In genomic region chr11:104230066-104230778, GRCm38 (mm10) we compare ENCODE assay signal across 9 mouse cellular contexts. TPM values are rescaled to one million over a fixed set of nuclear protein-coding genes. Genes with fewer than 3 reads are reported as not detected.
DNase-seq lines count a peak whose midpoint lies in the region; ATAC-seq and TF ChIP-seq lines count a peak whose summit lies in the region.
"Had no signal": no experiment of that assay in that cellular context is flagged by ENCODE, and none has a peak within 500 bp of the region (broad histone marks: within the 10 kb centered on the region; RNA-seq: fewer than 3 reads in every experiment).

No protein-coding gene starts in this region.

- no peaks in the 10 kb centered on the region for H3K36me3 ChIP-seq in hindbrain, embryonic 16.5 days (ENCODE audit: control insufficient read depth, insufficient read depth, low read length)
- no peaks in the 10 kb centered on the region for H3K36me3 ChIP-seq in liver, embryonic 13.5 days
- H3K36me3 ChIP-seq: G1E had no signal

- 13% methylated on average over 9 of the region's 9 CpGs for WGBS in hindbrain, embryonic 16.5 days
- WGBS in liver, embryonic 13.5 days (ENCODE audit: insufficient replicate concordance) = 12% methylated on average over 9 of the region's 9 CpGs

- no peaks in the 10 kb centered on the region for H3K27me3 ChIP-seq in hindbrain, embryonic 16.5 days (replicated peaks; ENCODE audit: control insufficient read depth, insufficient read depth, low read length)
- peaks cover 64% of the 10 kb centered on the region for H3K27me3 ChIP-seq in liver, embryonic 13.5 days

- peak overlapping the region; percentile 97; the same call in 1 of the 2 replicates for H3K4me3 ChIP-seq in cortical plate, adult 2 months (ENCODE audit: insufficient read depth, low read length)
- peak overlapping the region; percentile 62 for H3K4me3 ChIP-seq in hindbrain, embryonic 16.5 days (ENCODE audit: low read length)
- H3K4me3 ChIP-seq in liver, embryonic 13.5 days (replicated peaks) = peak overlapping the region; percentile 62

- TF ChIP-seq POLR2A in cortical plate, adult 2 months (IDR thresholded peaks at IDR 0.05; ENCODE audit: extremely low read depth, insufficient read depth, low read length) = no peak

- DNase-seq in embryo, embryonic 10 days (ENCODE audit: low spot score) = peak; percentile 46
- no peak for DNase-seq in embryo, embryonic 9.5 days (ENCODE audit: extremely low spot score)
- DNase-seq in liver, embryonic 13.5 days = no peak
- no peak for DNase-seq in thymus, adult 18-20 months

- no peak for TF ChIP-seq CTCF in cortical plate, adult 2 months (IDR thresholded peaks at IDR 0.05; ENCODE audit: extremely low read depth, insufficient read depth, low read length)

- no peak for ATAC-seq in hindbrain, embryonic 16.5 days
- ATAC-seq in liver, embryonic 13.5 days (ENCODE audit: low read depth) = no peak
- no peak for ATAC-seq in erythroblast, adult 5-6 weeks (replicated peaks; ENCODE audit: low FRiP score, poor library complexity, severe bottlenecking)
- no peak for ATAC-seq in megakaryocyte-erythroid progenitor cell, adult 5-6 weeks (replicated peaks; ENCODE audit: low FRiP score, low TSS enrichment, poor library complexity, severe bottlenecking)

- H3K27ac ChIP-seq in cortical plate, adult 2 months (ENCODE audit: insufficient read depth, low read length) = no peak overlapping the region
- H3K27ac ChIP-seq in hindbrain, embryonic 16.5 days (ENCODE audit: low read depth, low read length) = peak overlapping the region; percentile 97
- no peak overlapping the region for H3K27ac ChIP-seq in liver, embryonic 13.5 days

- H3K9ac ChIP-seq in hindbrain, embryonic 16.5 days (ENCODE audit: low read depth, low read length) = peak overlapping the region; percentile 43; the same call in 1 of the 2 replicates
- no peak overlapping the region for H3K9ac ChIP-seq in liver, embryonic 13.5 days

- peaks cover 3% of the 10 kb centered on the region for H3K4me1 ChIP-seq in cortical plate, adult 2 months (ENCODE audit: control insufficient read depth, insufficient read depth, low read length)
- H3K4me1 ChIP-seq in hindbrain, embryonic 16.5 days (ENCODE audit: control insufficient read depth, insufficient read depth, low read depth, low read length) = peaks cover 11% of the 10 kb centered on the region
- peaks cover 18% of the 10 kb centered on the region for H3K4me1 ChIP-seq in liver, embryonic 13.5 days (replicated peaks)

- H3K9me3 ChIP-seq in hindbrain, embryonic 16.5 days (ENCODE audit: control insufficient read depth, low read length) = no peaks in the 10 kb centered on the region
- no peaks in the 10 kb centered on the region for H3K9me3 ChIP-seq in liver, embryonic 13.5 days (replicated peaks)

- peak overlapping the region; percentile 64 for H3K4me2 ChIP-seq in hindbrain, embryonic 16.5 days (ENCODE audit: low read length)
- H3K4me2 ChIP-seq in liver, embryonic 13.5 days = peak overlapping the region; percentile 74

RNA-seq across cellular contexts. Expression of gene Mapt, which starts 1.0 kb away (rescaled TPM):
- 270 and 278 TPM in 2 replicates for polyA plus RNA-seq in cortical plate, adult 2 months (2012; rRNA removed)
- 1,116 and 1,219 TPM in 2 replicates for polyA plus RNA-seq in hindbrain, embryonic 16.5 days (2015; fragmentation: Nextera tagmentation; extraction: Ambion mirVana)
- polyA plus RNA-seq in liver, embryonic 13.5 days (2015; fragmentation: Nextera tagmentation; extraction: Ambion mirVana) = 0.53 and 1.0 TPM in 2 replicates
- not detected in 2 replicates for total RNA-seq in erythroblast, adult 5-6 weeks (2015; ENCODE audit: low replicate concordance)
- total RNA-seq in erythroblast, adult 5-6 weeks (2017; ENCODE audit: low replicate concordance) = not detected in 2 replicates
- total RNA-seq in megakaryocyte-erythroid progenitor cell, adult 5-6 weeks (2014; fragmentation: Nextera tagmentation) = 3.4 and 4.1 TPM in 2 replicates
- 0.23 TPM in 1 of 2 replicates, not detected in the other for total RNA-seq in megakaryocyte-erythroid progenitor cell, adult 5-6 weeks (2017)

RNA-seq across cellular contexts. Expression of gene Sppl2c, which starts 44.1 kb away (rescaled TPM):
- not detected in 2 replicates for polyA plus RNA-seq in cortical plate, adult 2 months (2012; rRNA removed)
- not detected in 2 replicates for polyA plus RNA-seq in hindbrain, embryonic 16.5 days (2015; fragmentation: Nextera tagmentation; extraction: Ambion mirVana)
- not detected in 2 replicates for polyA plus RNA-seq in liver, embryonic 13.5 days (2015; fragmentation: Nextera tagmentation; extraction: Ambion mirVana)
- not detected in 2 replicates for total RNA-seq in erythroblast, adult 5-6 weeks (2015; ENCODE audit: low replicate concordance)
- not detected in 2 replicates for total RNA-seq in erythroblast, adult 5-6 weeks (2017; ENCODE audit: low replicate concordance)
- total RNA-seq in megakaryocyte-erythroid progenitor cell, adult 5-6 weeks (2014; fragmentation: Nextera tagmentation) = not detected in 2 replicates
- total RNA-seq in megakaryocyte-erythroid progenitor cell, adult 5-6 weeks (2017) = not detected in 2 replicates
- polyA plus RNA-seq: G1E had no signal

Comparison
In these comparisons a context has a peak if more than half of its experiments do, and no peak if none do; other contexts are left out.
1. RNA of gene Mapt, which starts 1.0 kb away (polyA plus RNA-seq): 1,116 to 1,219 TPM in hindbrain, embryonic 16.5 days and 270 to 278 TPM in cortical plate, adult 2 months; 0.53 to 1.0 TPM in liver, embryonic 13.5 days; every median in the first group is over 100 times any median in the second.
2. Peak in every context shown above with its lines, with median percentiles within 50 percentile points of each other: H3K4me3 ChIP-seq.